Comparison of ENCODE assay signal across 9 mouse cellular contexts in genomic region chr1:93014460-93014859, GRCm38 (mm10). TPM values are rescaled to one million over a fixed set of nuclear protein-coding genes. Genes with fewer than 3 reads are reported as not detected.
A peak's percentile ranks its signal among the peaks of the same experiment; 100 is the strongest.
DNase-seq lines count a peak whose midpoint lies in the region; ATAC-seq and TF ChIP-seq lines count a peak whose summit lies in the region.
"Had no signal": no experiment of that assay in that cellular context is flagged by ENCODE, and none has a peak within 500 bp of the region (broad histone marks: within the 10 kb centered on the region; RNA-seq: fewer than 3 reads in every experiment).

No protein-coding gene starts in this region.

- ATAC-seq in erythroid progenitor cell, adult 5-6 weeks (replicated peaks; ENCODE audit: low FRiP score, poor library complexity, severe bottlenecking) = 0 out of 2 replicates have a peak, but pooled peaks have one; percentile 52
- ATAC-seq in heart, postnatal 0 days (ENCODE audit: insufficient read depth, low read depth) = peak; percentile 54; the same call in 1 of the 2 replicates

- peak; percentile 91 for TF ChIP-seq CTCF in heart, postnatal 0 days (IDR thresholded peaks at IDR 0.05; ENCODE audit: low read depth)

- no peak overlapping the region for H3K27ac ChIP-seq in ES-E14 (ENCODE audit: insufficient read depth, low read depth, low read length, poor library complexity, severe bottlenecking)
- H3K27ac ChIP-seq in heart, postnatal 0 days (ENCODE audit: low read depth) = no peak overlapping the region
- H3K27ac ChIP-seq: limb, embryonic 15.5 days had no signal

- DNase-seq in ES-E14 (ENCODE audit: low read depth, low spot score) = peak; percentile 57
- peak; percentile 86 for DNase-seq in brain, adult 2 months (ENCODE audit: low read depth, low spot score)
- peak; percentile 38 for DNase-seq in heart, postnatal 0 days (ENCODE audit: low spot score)
- DNase-seq in layer of hippocampus, adult 9-11 months = peak; percentile 68
- peak; percentile 72 to 86 for DNase-seq in lung, postnatal 4 days
- DNase-seq in right cerebral cortex, adult 18-20 months = peak; percentile 68
- DNase-seq in urinary bladder, adult 2 months (ENCODE audit: low spot score) = peak; percentile 61

- H3K4me2 ChIP-seq in heart, postnatal 0 days (ENCODE audit: low read depth, low read length) = no peak overlapping the region
- H3K4me2 ChIP-seq: limb, embryonic 15.5 days had no signal

- H3K27me3 ChIP-seq in heart, postnatal 0 days (ENCODE audit: control insufficient read depth, insufficient read depth, low read length) = no peaks in the 10 kb centered on the region
- H3K27me3 ChIP-seq: limb, embryonic 15.5 days had no signal

- no peaks in the 10 kb centered on the region for H3K9me3 ChIP-seq in ES-E14 (ENCODE audit: control insufficient read depth, insufficient read depth, low read depth, low read length)
- H3K9me3 ChIP-seq in heart, postnatal 0 days (replicated peaks; ENCODE audit: control insufficient read depth, low read length) = no peaks in the 10 kb centered on the region
- H3K9me3 ChIP-seq: limb, embryonic 15.5 days had no signal

- TF ChIP-seq EP300 in heart, postnatal 0 days (IDR thresholded peaks at IDR 0.05; ENCODE audit: low read depth) = no peak

- H3K36me3 ChIP-seq in ES-E14 (ENCODE audit: control insufficient read depth, insufficient read depth, low read length, poor library complexity, severe bottlenecking) = no peaks in the 10 kb centered on the region; the same call in 1 of the 2 replicates
- H3K36me3 ChIP-seq in heart, postnatal 0 days (replicated peaks; ENCODE audit: control insufficient read depth, insufficient read depth, low read length) = no peaks in the 10 kb centered on the region
- H3K36me3 ChIP-seq: limb, embryonic 15.5 days had no signal

- H3K4me3 ChIP-seq in ES-E14 (ENCODE audit: insufficient read depth in 1 of 2, low read depth in 1 of 2, low read length in 2 of 2, poor library complexity in 1 of 2, severe bottlenecking in 1 of 2) = no peak overlapping the region
- no peak overlapping the region for H3K4me3 ChIP-seq in heart, postnatal 0 days (ENCODE audit: low read depth, low read length)
- H3K4me3 ChIP-seq: limb, embryonic 15.5 days had no signal

- no peaks in the 10 kb centered on the region; a peak in 1 of 4 replicates for H3K4me1 ChIP-seq in ES-E14 (ENCODE audit: control insufficient read depth in 2 of 2, insufficient read depth in 2 of 2, low read length in 2 of 2, poor library complexity in 1 of 2)
- H3K4me1 ChIP-seq in heart, postnatal 0 days (ENCODE audit: control insufficient read depth, insufficient read depth) = peaks cover 2% of the 10 kb centered on the region
- H3K4me1 ChIP-seq: limb, embryonic 15.5 days had no signal

- in situ Hi-C loops in ES-E14 (cut with MboI; ENCODE audit: low sequenced_read_pairs in 2 of 2, unreplicated experiment in 2 of 2) = no loop called here

- H3K9ac ChIP-seq in ES-E14 (ENCODE audit: insufficient read depth, low read depth, low read length, poor library complexity, severe bottlenecking) = no peak overlapping the region
- no peak overlapping the region for H3K9ac ChIP-seq in heart, postnatal 0 days (replicated peaks; ENCODE audit: low read depth, low read length)
- H3K9ac ChIP-seq: limb, embryonic 15.5 days had no signal

TF ChIP-seq in ES-E14, 5 proteins besides CTCF, POLR2A, EP300 and RAD21:
- TF ChIP-seq ZNF384 (IDR thresholded peaks at IDR 0.05; ENCODE audit: low read depth, low read length) (no peak), ZC3H11A (IDR thresholded peaks at IDR 0.05; ENCODE audit: borderline replicate concordance, low read depth, low read length) (0 out of 2 replicates have a peak, but pooled peaks have one; percentile 4)
TF ChIP-seq in ES-E14: peak in this region for 1.

RNA-seq across cellular contexts. Expression of gene Aqp12, which starts 8.3 kb away (rescaled TPM):
- not detected in 2 replicates for total RNA-seq in ES-E14 (2012; rRNA removed)
- total RNA-seq in erythroid progenitor cell, adult 5-6 weeks (2015; ENCODE audit: low replicate concordance) = not detected in 2 replicates
- total RNA-seq in erythroid progenitor cell, adult 5-6 weeks (2017; ENCODE audit: low replicate concordance) = not detected in 2 replicates
- not detected in 2 replicates for total RNA-seq in heart, postnatal 0 days (2014; rRNA removed; ENCODE audit: low replicate concordance)
- polyA plus RNA-seq in heart, postnatal 0 days (2015; fragmentation: Nextera tagmentation; extraction: Ambion mirVana) = not detected in 2 replicates
- not detected in 2 replicates for polyA plus RNA-seq in urinary bladder, adult 2 months (2012; rRNA removed)
- polyA plus RNA-seq: limb, embryonic 15.5 days had no signal
